ENCODE assay signal across 14 mouse cellular contexts in the genomic region with DNA sequence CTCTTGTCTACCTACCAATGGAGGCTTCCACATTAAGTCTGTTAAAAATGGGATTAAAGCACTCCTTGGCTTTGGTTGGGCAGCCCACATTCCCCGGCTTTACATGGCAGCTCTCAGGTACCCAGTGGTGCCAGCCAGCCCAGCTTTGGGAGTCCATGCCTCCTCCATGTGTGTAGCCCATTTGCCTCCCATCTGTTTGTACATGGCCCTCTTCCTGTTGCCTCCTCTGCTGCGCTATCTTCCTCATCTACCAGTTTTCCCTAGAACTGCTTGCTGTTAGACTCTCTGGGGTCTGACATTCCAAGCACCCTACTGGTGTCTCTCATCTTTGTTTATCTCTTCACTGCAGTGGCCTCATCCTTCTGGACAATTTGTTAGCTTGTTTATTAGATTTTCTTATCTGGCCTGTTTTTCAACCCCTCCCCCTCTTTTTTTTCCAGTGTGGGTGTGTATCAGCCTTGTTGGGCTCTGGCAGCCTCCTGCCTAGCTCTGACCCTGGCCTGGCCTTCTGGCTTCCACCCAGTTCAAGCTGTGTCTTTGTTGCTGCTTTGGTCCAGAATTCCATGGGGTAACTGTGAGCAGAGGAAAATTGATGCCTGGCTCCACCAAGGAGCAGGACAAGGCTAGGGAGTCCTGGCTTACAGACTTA. TPM values are rescaled to one million over a fixed set of nuclear protein-coding genes. Genes with fewer than 3 reads are reported as not detected.
A peak's percentile ranks its signal among the peaks of the same experiment; 100 is the strongest.
DNase-seq lines count a peak whose midpoint lies in the region; ATAC-seq and TF ChIP-seq lines count a peak whose summit lies in the region.
"Had no signal": no experiment of that assay in that cellular context is flagged by ENCODE, and none has a peak within 500 bp of the region (broad histone marks: within the 10 kb centered on the region; RNA-seq: fewer than 3 reads in every experiment).

No protein-coding gene starts in this region.

- no peak overlapping the region for H3K4me3 ChIP-seq in kidney, embryonic 16.5 days (ENCODE audit: low read length)
- no peak overlapping the region for H3K4me3 ChIP-seq in ES-Bruce4 (ENCODE audit: low read depth, low read length)
- no peak overlapping the region for H3K4me3 ChIP-seq in liver, embryonic 12.5 days
- H3K4me3 ChIP-seq: embryonic facial prominence, embryonic 15.5 days; hindbrain, embryonic 15.5 days; lung, embryonic 15.5 days; midbrain, embryonic 13.5 days had no signal

- no peak overlapping the region for H3K4me2 ChIP-seq in kidney, embryonic 16.5 days (replicated peaks; ENCODE audit: low read depth, low read length)
- H3K4me2 ChIP-seq in liver, embryonic 12.5 days: peak overlapping the region; percentile 51
- H3K4me2 ChIP-seq: embryonic facial prominence, embryonic 15.5 days; heart, embryonic 11.5 days; hindbrain, embryonic 15.5 days; lung, embryonic 15.5 days; midbrain, embryonic 13.5 days had no signal

- H3K36me3 ChIP-seq in kidney, embryonic 16.5 days (ENCODE audit: insufficient read depth, low read length): peaks cover 24% of the 10 kb centered on the region
- 0 out of 2 replicates have a peak, but pooled peaks cover 7% of the 10 kb centered on the region for H3K36me3 ChIP-seq in ES-Bruce4 (ENCODE audit: control insufficient read depth, insufficient read depth, low read length, poor library complexity, severe bottlenecking)
- H3K36me3 ChIP-seq in liver, embryonic 12.5 days: peaks cover 67% of the 10 kb centered on the region

- no peak for TF ChIP-seq POLR2A in ES-Bruce4 (IDR thresholded peaks at IDR 0.05; ENCODE audit: insufficient read depth, low read length)

- peaks cover 12% of the 10 kb centered on the region for H3K4me1 ChIP-seq in kidney, embryonic 16.5 days (ENCODE audit: insufficient read depth, low read length)
- no peaks in the 10 kb centered on the region for H3K4me1 ChIP-seq in ES-Bruce4 (ENCODE audit: control insufficient read depth, insufficient read depth, low read length)
- H3K4me1 ChIP-seq in liver, embryonic 12.5 days: peaks cover 97% of the 10 kb centered on the region

- TF ChIP-seq EP300 in ES-Bruce4 (IDR thresholded peaks at IDR 0.05; ENCODE audit: insufficient read depth, low read depth, low read length): no peak

- TF ChIP-seq CTCF in ES-Bruce4 (IDR thresholded peaks at IDR 0.05; ENCODE audit: low read depth, low read length): no peak

- no peaks in the 10 kb centered on the region for H3K9me3 ChIP-seq in kidney, embryonic 16.5 days (ENCODE audit: low read length)
- no peaks in the 10 kb centered on the region for H3K9me3 ChIP-seq in ES-Bruce4 (replicated peaks; ENCODE audit: control insufficient read depth, insufficient read depth, low read length, poor library complexity, severe bottlenecking)
- no peaks in the 10 kb centered on the region for H3K9me3 ChIP-seq in liver, embryonic 12.5 days (replicated peaks)
- H3K9me3 ChIP-seq: embryonic facial prominence, embryonic 15.5 days; hindbrain, embryonic 15.5 days; lung, embryonic 15.5 days; midbrain, embryonic 13.5 days had no signal

- ATAC-seq in kidney, embryonic 16.5 days (ENCODE audit: low FRiP score, low TSS enrichment): no peak
- peak; percentile 48 for ATAC-seq in liver, embryonic 12.5 days
- no peak for ATAC-seq in activated CD4-positive, CD25-positive, alpha-beta regulatory T cell, adult 4 months
- ATAC-seq: midbrain, embryonic 13.5 days had no signal

- H3K27me3 ChIP-seq in kidney, embryonic 16.5 days (ENCODE audit: insufficient read depth, low read length): no peaks in the 10 kb centered on the region
- H3K27me3 ChIP-seq in ES-Bruce4 (ENCODE audit: control insufficient read depth, insufficient read depth, low read length, poor library complexity, severe bottlenecking): no peaks in the 10 kb centered on the region
- no peaks in the 10 kb centered on the region for H3K27me3 ChIP-seq in liver, embryonic 12.5 days (replicated peaks)
- H3K27me3 ChIP-seq: embryonic facial prominence, embryonic 15.5 days; hindbrain, embryonic 15.5 days; lung, embryonic 15.5 days; midbrain, embryonic 13.5 days had no signal

- 83% methylated on average over 2 of the region's 2 CpGs for WGBS in kidney, embryonic 16.5 days
- WGBS in liver, embryonic 12.5 days (ENCODE audit: insufficient replicate concordance): 73% methylated on average over 2 of the region's 2 CpGs

- no peak overlapping the region for H3K27ac ChIP-seq in kidney, embryonic 16.5 days (ENCODE audit: low read length)
- H3K27ac ChIP-seq in ES-Bruce4 (ENCODE audit: insufficient read depth, low read length): peak overlapping the region; percentile 51
- peak overlapping the region; percentile 94 for H3K27ac ChIP-seq in liver, embryonic 12.5 days
- H3K27ac ChIP-seq: embryonic facial prominence, embryonic 15.5 days; hindbrain, embryonic 15.5 days; lung, embryonic 15.5 days; midbrain, embryonic 13.5 days had no signal

- peak; percentile 66 for DNase-seq in adrenal gland, postnatal 14 days
- DNase-seq in adrenal gland, adult 18-20 months (ENCODE audit: low spot score in 2 of 2): no peak
- peak; percentile 29 to 40 for DNase-seq in kidney, postnatal 36 days
- no peak for DNase-seq in embryo, embryonic 10 days (ENCODE audit: low spot score)
- DNase-seq: thymus, postnatal 14 days had no signal

- H3K9ac ChIP-seq in kidney, embryonic 16.5 days (replicated peaks; ENCODE audit: low read length): no peak overlapping the region
- H3K9ac ChIP-seq in ES-Bruce4 (ENCODE audit: low read depth, poor library complexity, severe bottlenecking): no peak overlapping the region
- peak overlapping the region; percentile 61 for H3K9ac ChIP-seq in liver, embryonic 12.5 days
- H3K9ac ChIP-seq: embryonic facial prominence, embryonic 15.5 days; hindbrain, embryonic 15.5 days; lung, embryonic 15.5 days; midbrain, embryonic 13.5 days had no signal

RNA-seq across cellular contexts. Expression of a gene that starts 10.9 kb away (rescaled TPM):
- 33.1 and 34.3 TPM in 2 replicates for total RNA-seq in adrenal gland, postnatal 14 days (2021)
- 10 to 100 TPM; 28.0 to 37.1 TPM for total RNA-seq in adrenal gland, adult 18-20 months (2021)
- polyA plus RNA-seq in kidney, embryonic 16.5 days (2015; fragmentation: Nextera tagmentation; extraction: Ambion mirVana): 107 and 119 TPM in 2 replicates
- 90.6 and 94.5 TPM in 2 replicates for polyA plus RNA-seq in ES-Bruce4 (2011; ENCODE audit: insufficient read depth, insufficient read length, low read depth, missing spikeins)
- 66.1 and 68.4 TPM in 2 replicates for polyA plus RNA-seq in liver, embryonic 12.5 days (2016; fragmentation: Nextera tagmentation; extraction: Ambion mirVana)
- polyA plus RNA-seq in activated CD4-positive, CD25-positive, alpha-beta regulatory T cell, adult 4 months (2017; shearing (Covaris generic)): 10 to 100 TPM; 72.6 to 80.2 TPM

RNA-seq across cellular contexts. Expression of a gene that starts 11.0 kb away (rescaled TPM):
- 19.5 and 26.8 TPM in 2 replicates for total RNA-seq in adrenal gland, postnatal 14 days (2021)
- total RNA-seq in adrenal gland, adult 18-20 months (2021): 10 to 100 TPM; 16.8 to 52.6 TPM
- polyA plus RNA-seq in kidney, embryonic 16.5 days (2015; fragmentation: Nextera tagmentation; extraction: Ambion mirVana): 18.7 and 20.1 TPM in 2 replicates
- 8.8 and 10.2 TPM in 2 replicates for polyA plus RNA-seq in ES-Bruce4 (2011; ENCODE audit: insufficient read depth, insufficient read length, low read depth, missing spikeins)
- polyA plus RNA-seq in liver, embryonic 12.5 days (2016; fragmentation: Nextera tagmentation; extraction: Ambion mirVana): 14.0 and 14.5 TPM in 2 replicates
- polyA plus RNA-seq in activated CD4-positive, CD25-positive, alpha-beta regulatory T cell, adult 4 months (2017; shearing (Covaris generic)): 1 to 10 TPM; 1.3 to 2.0 TPM

RNA-seq across cellular contexts. Expression of a gene that starts 13.5 kb away (rescaled TPM):
- total RNA-seq in adrenal gland, postnatal 14 days (2021): 12.5 and 12.6 TPM in 2 replicates
- 10 to 100 TPM; 11.7 to 16.1 TPM for total RNA-seq in adrenal gland, adult 18-20 months (2021)
- polyA plus RNA-seq in kidney, embryonic 16.5 days (2015; fragmentation: Nextera tagmentation; extraction: Ambion mirVana): 7.6 and 8.0 TPM in 2 replicates
- 5.9 and 7.1 TPM in 2 replicates for polyA plus RNA-seq in ES-Bruce4 (2011; ENCODE audit: insufficient read depth, insufficient read length, low read depth, missing spikeins)
- polyA plus RNA-seq in liver, embryonic 12.5 days (2016; fragmentation: Nextera tagmentation; extraction: Ambion mirVana): 2.1 and 2.6 TPM in 2 replicates
- 1 to 10 TPM in 1 of 2 experiments, not detected in 1; 1.2 TPM for polyA plus RNA-seq in activated CD4-positive, CD25-positive, alpha-beta regulatory T cell, adult 4 months (2017; shearing (Covaris generic))

RNA-seq across cellular contexts. Expression of a gene that starts 26.4 kb away (rescaled TPM):
- 5.2 and 5.9 TPM in 2 replicates for total RNA-seq in adrenal gland, postnatal 14 days (2021)
- 10 to 100 TPM in 1 of 2 experiments, 1 to 10 TPM in 1; 9.7 to 12.4 TPM for total RNA-seq in adrenal gland, adult 18-20 months (2021)
- polyA plus RNA-seq in kidney, embryonic 16.5 days (2015; fragmentation: Nextera tagmentation; extraction: Ambion mirVana): 5.4 and 5.9 TPM in 2 replicates
- polyA plus RNA-seq in ES-Bruce4 (2011; ENCODE audit: insufficient read depth, insufficient read length, low read depth, missing spikeins): 1.1 and 1.2 TPM in 2 replicates
- 0.54 and 0.96 TPM in 2 replicates for polyA plus RNA-seq in liver, embryonic 12.5 days (2016; fragmentation: Nextera tagmentation; extraction: Ambion mirVana)
- not detected for polyA plus RNA-seq in activated CD4-positive, CD25-positive, alpha-beta regulatory T cell, adult 4 months (2017; shearing (Covaris generic))

RNA-seq across cellular contexts. Expression of a gene that starts 27.8 kb away (rescaled TPM):
- total RNA-seq in adrenal gland, postnatal 14 days (2021): 0.71 and 2.8 TPM in 2 replicates
- 1 to 10 TPM; 1.2 to 4.2 TPM for total RNA-seq in adrenal gland, adult 18-20 months (2021)
- polyA plus RNA-seq in kidney, embryonic 16.5 days (2015; fragmentation: Nextera tagmentation; extraction: Ambion mirVana): 1.2 and 2.0 TPM in 2 replicates
- 4.6 and 4.7 TPM in 2 replicates for polyA plus RNA-seq in ES-Bruce4 (2011; ENCODE audit: insufficient read depth, insufficient read length, low read depth, missing spikeins)
- polyA plus RNA-seq in liver, embryonic 12.5 days (2016; fragmentation: Nextera tagmentation; extraction: Ambion mirVana): 2.7 and 2.8 TPM in 2 replicates
- polyA plus RNA-seq in activated CD4-positive, CD25-positive, alpha-beta regulatory T cell, adult 4 months (2017; shearing (Covaris generic)): under 1 TPM in 1 of 2 experiments, not detected in 1; 0.26 TPM

Comparison
In these comparisons a context has a peak if more than half of its experiments do, and no peak if none do; other contexts are left out.
1. DNase-seq: peak in adrenal gland, postnatal 14 days (single experiment) and kidney, postnatal 36 days (2 of 2); none in adrenal gland, adult 18-20 months (0 of 2) and embryo, embryonic 10 days (single experiment).